Mouse (Mus musculus) kidney, embryonic 14.5 days (tissue): ENCODE measurements around the gene Wwox. TPM values are rescaled to one million over a fixed set of nuclear protein-coding genes. Genes with fewer than 3 reads are reported as not detected.

ENCODE experiments used
- ATAC-seq: fragments of 200-750 bp; cut with Nextera tagmentation; 2 replicates; pipeline ENCODE4 v1.8.0; 2017; ENCODE audit warnings: moderate number of reproducible peaks, mild to moderate bottlenecking, moderate TSS enrichment, moderate library complexity; ENCODE audit not compliant: low FRiP score, low TSS enrichment
- H3K27ac ChIP-seq: fragments of 300-500 bp; sonication (generic); 2 replicates; pipeline ENCODE4 v1.5.1; 2014; ENCODE audit warnings: low read depth, mild to moderate bottlenecking, low read length, moderate library complexity, mixed read lengths
- H3K27me3 ChIP-seq: fragments of 300-500 bp; sonication (generic); 2 replicates; pipeline ENCODE4 v1.6.1; 2014; ENCODE audit warnings: mild to moderate bottlenecking, low read length; ENCODE audit not compliant: control insufficient read depth, insufficient read depth
- H3K36me3 ChIP-seq: fragments of 300-500 bp; sonication (generic); 2 replicates; pipeline ENCODE4 v1.6.1; 2014; ENCODE audit warnings: low read length, mixed read lengths; ENCODE audit not compliant: control insufficient read depth, insufficient read depth
- H3K4me1 ChIP-seq: fragments of 300-500 bp; sonication (generic); 2 replicates; pipeline ENCODE4 v1.6.1; 2014; ENCODE audit warnings: low read length, mixed read lengths; ENCODE audit not compliant: control insufficient read depth, insufficient read depth
- H3K4me2 ChIP-seq: fragments of 300-500 bp; sonication (generic); replicated peaks from 2 replicates; pipeline ENCODE4 v1.6.1; 2014; ENCODE audit warnings: low read depth, mild to moderate bottlenecking, low read length
- H3K4me3 ChIP-seq: fragments of 300-500 bp; sonication (generic); 2 replicates; pipeline ENCODE4 v1.5.1; 2014; ENCODE audit warnings: mild to moderate bottlenecking, low read length
- H3K9ac ChIP-seq: fragments of 300-500 bp; sonication (generic); 2 replicates; pipeline ENCODE4 v1.6.1; 2014; ENCODE audit warnings: low read depth, mild to moderate bottlenecking, low read length, moderate library complexity
- H3K9me3 ChIP-seq: fragments of 300-500 bp; sonication (generic); 2 replicates; pipeline ENCODE4 v1.6.1; 2016; ENCODE audit warnings: low read length; ENCODE audit not compliant: control insufficient read depth
- WGBS: fragments of 180-500 bp; shearing (Covaris S2); extraction: QIAGEN DNeasy Blood & Tissue Kit; methylation state at CpG from one replicate; pipeline ENCODE4 v1.1.7; 2014; 5-methylcytosine and 5-hydroxymethylcytosine counted together
- polyA plus RNA-seq: library from polyadenylated mRNA; unstranded; fragments of >200 nt; fragmentation: Nextera tagmentation; extraction: Ambion mirVana; gene quantifications from 2 replicates; pipeline ENCODE4 v1.2.1, GENCODE M21; 2014

Wwox gene
- polyA plus RNA-seq, 1 experiment from 2014 or later: 17.0 TPM

DNA sequence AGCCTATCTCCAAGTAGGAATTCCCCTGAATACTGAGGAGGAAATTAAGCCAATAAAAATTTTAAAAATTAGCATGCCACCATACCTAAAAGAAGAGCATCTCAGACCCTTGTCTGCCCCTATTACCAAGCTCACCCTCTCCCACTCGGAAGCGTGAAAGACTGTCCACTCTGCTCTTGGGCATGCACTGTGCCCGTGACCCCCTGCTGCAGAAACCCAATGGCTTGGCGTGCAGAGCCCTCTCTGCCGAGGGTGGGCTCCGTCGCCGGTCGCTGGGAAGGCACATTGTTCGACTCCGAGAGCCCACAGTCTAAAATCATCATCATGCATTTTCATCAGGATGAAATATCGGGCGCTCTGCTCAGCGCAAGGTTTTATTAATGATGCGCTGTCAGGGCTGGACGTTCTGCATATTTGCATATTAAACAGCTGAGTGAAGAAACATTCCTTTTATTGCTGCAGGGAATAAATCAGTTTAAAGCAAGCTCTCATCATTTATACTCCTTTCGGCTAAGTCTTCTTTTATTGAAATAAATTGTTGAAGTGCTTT is 471.7 kb downstream of the Wwox start:
- H3K9ac ChIP-seq: no peak overlapping the region
- no peaks in the 10 kb centered on the region for H3K36me3 ChIP-seq
- no peaks in the 10 kb centered on the region for H3K27me3 ChIP-seq
- no peak overlapping the region for H3K4me2 ChIP-seq
- no peak overlapping the region for H3K27ac ChIP-seq
- 77% methylated on average over 17 of the region's 17 CpGs for WGBS
- H3K9me3 ChIP-seq: no peaks in the 10 kb centered on the region
- ATAC-seq: no peak
- no peaks in the 10 kb centered on the region for H3K4me1 ChIP-seq
- no peak overlapping the region for H3K4me3 ChIP-seq

DNA sequence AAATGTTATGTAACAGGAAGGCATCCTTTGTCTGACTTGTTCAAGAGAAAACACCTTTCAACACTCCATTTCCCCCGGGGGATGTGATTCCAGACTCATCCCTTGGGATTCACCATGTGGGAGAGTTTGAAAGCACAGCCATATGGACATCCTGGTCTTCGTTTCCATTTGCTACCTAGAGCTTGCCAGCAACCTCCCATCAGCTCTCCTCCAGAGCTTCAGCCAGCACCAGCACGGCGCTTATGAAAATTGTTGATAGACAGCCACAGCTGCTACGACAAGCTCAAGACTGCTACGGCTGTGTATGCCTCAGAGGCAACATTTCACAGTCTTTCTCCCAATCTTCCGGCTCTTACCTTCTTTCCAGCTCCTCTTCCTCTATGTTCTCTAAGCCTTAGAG is 484.2 kb downstream of the Wwox start:
- H3K4me3 ChIP-seq: no peak overlapping the region
- 83% methylated on average over 7 of the region's 7 CpGs for WGBS

GRCm38 (mm10) chr8:114927412-114927811 is 488.0 kb downstream of the Wwox start:
- 28% methylated on average over 8 of the region's 8 CpGs for WGBS
- peaks cover 15% of the 10 kb centered on the region for H3K4me1 ChIP-seq
- no peaks in the 10 kb centered on the region for H3K36me3 ChIP-seq
- H3K27ac ChIP-seq: no peak overlapping the region
- no peak overlapping the region for H3K9ac ChIP-seq
- no peaks in the 10 kb centered on the region for H3K9me3 ChIP-seq
- H3K4me3 ChIP-seq: no peak overlapping the region
- no peak overlapping the region for H3K4me2 ChIP-seq
- no peak for ATAC-seq
- H3K27me3 ChIP-seq: no peaks in the 10 kb centered on the region

More for the DNA sequence above, 484.2 kb downstream of the Wwox start:
- H3K27ac ChIP-seq: no peak overlapping the region
- no peak overlapping the region for H3K9ac ChIP-seq
- H3K4me1 ChIP-seq: peaks cover 10% of the 10 kb centered on the region
- H3K9me3 ChIP-seq: no peaks in the 10 kb centered on the region
- no peaks in the 10 kb centered on the region for H3K36me3 ChIP-seq
- H3K27me3 ChIP-seq: no peaks in the 10 kb centered on the region
- no peak for ATAC-seq
- H3K4me2 ChIP-seq: no peak overlapping the region

DNA sequence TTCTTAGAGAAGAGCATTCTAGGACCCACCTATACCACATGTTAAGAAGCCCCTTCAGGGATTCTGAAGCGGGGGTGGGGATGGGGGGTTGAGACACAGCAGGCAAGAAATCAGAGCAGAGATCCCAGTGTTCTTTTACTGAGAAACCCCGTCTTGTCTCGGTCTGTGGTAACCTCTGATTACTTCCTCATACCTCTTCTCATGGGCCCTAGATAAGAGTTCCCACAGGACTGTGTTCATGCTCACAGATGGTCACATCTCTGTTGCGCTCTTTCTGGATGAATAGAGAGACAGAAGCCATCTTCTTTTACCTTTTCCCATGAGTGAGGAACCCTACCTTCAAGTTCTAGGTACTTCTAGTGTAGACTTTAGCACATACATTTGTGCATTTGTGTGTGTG is 488.5 kb downstream of the Wwox start:
- Histone ChIP-seq H3K27me3 (no peaks in the 10 kb centered on the region), H3K36me3 (no peaks in the 10 kb centered on the region), H3K9ac (no peak overlapping the region), H3K4me1 (peaks cover 17% of the 10 kb centered on the region), H3K4me2 (no peak overlapping the region), H3K4me3 (no peak overlapping the region), H3K27ac (no peak overlapping the region), H3K9me3 (no peaks in the 10 kb centered on the region)
- no peak for ATAC-seq
- WGBS: 82% methylated on average over 4 of the region's 4 CpGs

DNA sequence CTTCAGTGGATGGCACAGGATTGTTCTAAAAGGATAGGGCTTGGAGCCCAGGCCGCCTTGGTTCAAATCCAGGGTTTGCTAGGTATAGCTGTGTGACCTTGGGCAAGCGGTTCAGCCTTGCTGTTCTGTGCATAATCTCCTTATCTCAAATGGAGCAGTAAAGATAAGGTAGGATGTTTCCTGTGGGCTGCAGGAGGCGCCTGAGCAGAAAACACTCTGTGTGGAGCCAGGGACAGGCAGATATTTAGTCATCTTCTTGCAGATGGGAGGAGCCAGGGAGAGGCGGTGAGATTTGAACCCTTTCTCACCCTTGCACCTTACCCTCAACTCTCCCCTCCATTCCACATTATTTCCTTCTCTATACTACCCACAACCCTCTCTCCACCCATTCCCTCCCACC is 490.1 kb downstream of the Wwox start:
- H3K36me3 ChIP-seq: no peaks in the 10 kb centered on the region
- WGBS: 80% methylated on average over 4 of the region's 4 CpGs
- H3K9me3 ChIP-seq: no peaks in the 10 kb centered on the region
- peaks cover 17% of the 10 kb centered on the region for H3K4me1 ChIP-seq
- H3K4me3 ChIP-seq: no peak overlapping the region
- ATAC-seq: 0 out of 2 replicates have a peak, but pooled peaks have one; percentile 14
- no peak overlapping the region for H3K4me2 ChIP-seq
- no peak overlapping the region for H3K9ac ChIP-seq
- H3K27me3 ChIP-seq: no peaks in the 10 kb centered on the region
- H3K27ac ChIP-seq: no peak overlapping the region

GRCm38 (mm10) chr8:114932071-114932630 is 492.7 kb downstream of the Wwox start:
- Histone ChIP-seq H3K36me3 (no peaks in the 10 kb centered on the region), H3K27ac (no peak overlapping the region), H3K4me3 (no peak overlapping the region), H3K27me3 (no peaks in the 10 kb centered on the region), H3K9ac (no peak overlapping the region), H3K4me1 (peaks cover 16% of the 10 kb centered on the region), H3K4me2 (no peak overlapping the region), H3K9me3 (no peaks in the 10 kb centered on the region)
- WGBS: 46% methylated on average over 18 of the region's 18 CpGs
- no peak for ATAC-seq

GRCm38 (mm10) chr8:114933248-114933647 is 493.8 kb downstream of the Wwox start:
- ATAC-seq: no peak
- Histone ChIP-seq H3K4me2 (no peak overlapping the region), H3K4me3 (no peak overlapping the region), H3K9me3 (no peaks in the 10 kb centered on the region), H3K36me3 (no peaks in the 10 kb centered on the region), H3K27ac (no peak overlapping the region), H3K9ac (no peak overlapping the region), H3K4me1 (0 out of 2 replicates have a peak, but pooled peaks cover 9% of the 10 kb centered on the region), H3K27me3 (no peaks in the 10 kb centered on the region)
- WGBS: 93% methylated on average over 1 of the region's 1 CpGs

GRCm38 (mm10) chr8:114936887-114937286 is 497.4 kb downstream of the Wwox start:
- no peak overlapping the region for H3K27ac ChIP-seq
- no peaks in the 10 kb centered on the region for H3K27me3 ChIP-seq
- no peak overlapping the region for H3K4me2 ChIP-seq
- H3K9ac ChIP-seq: no peak overlapping the region
- 0 out of 2 replicates have a peak, but pooled peaks cover 9% of the 10 kb centered on the region for H3K4me1 ChIP-seq
- 61% methylated on average over 10 of the region's 10 CpGs for WGBS
- no peak overlapping the region for H3K4me3 ChIP-seq
- no peaks in the 10 kb centered on the region for H3K9me3 ChIP-seq
- no peak for ATAC-seq
- no peaks in the 10 kb centered on the region for H3K36me3 ChIP-seq

GRCm38 (mm10) chr8:114939338-114939737 is 499.9 kb downstream of the Wwox start:
- 0 out of 2 replicates have a peak, but pooled peaks cover 3% of the 10 kb centered on the region for H3K4me1 ChIP-seq
- ATAC-seq: no peak
- no peak overlapping the region for H3K9ac ChIP-seq
- no peak overlapping the region for H3K4me2 ChIP-seq
- H3K27me3 ChIP-seq: no peaks in the 10 kb centered on the region
- no peaks in the 10 kb centered on the region for H3K9me3 ChIP-seq
- no peak overlapping the region for H3K4me3 ChIP-seq
- no peak overlapping the region for H3K27ac ChIP-seq
- no peaks in the 10 kb centered on the region for H3K36me3 ChIP-seq
- WGBS: 83% methylated on average over 8 of the region's 8 CpGs
